Mouse (Mus musculus): ENCODE measurements at regions not wholly inside any gene's neighbourhood (a gene's known extent, or its start where the extent isn't known, plus 50 kb on each side); places are given as distances from the start of the nearest gene placed in this dataset.

GRCm38 (mm10) chr10:21724999-21725398 is 132.1 kb downstream of the 1700020N01Rik start:
- no peak for DNase-seq (ENCODE audit: low spot score in 2 of 2)

- DNase-seq (ENCODE audit: low spot score in 2 of 2): no peak
Observed at GRCm38 (mm10) chr10:21740256-21740655, 141.7 kb upstream of the Sgk1 start.

GRCm38 (mm10) chr10:21741575-21741974 is 140.4 kb upstream of the Sgk1 start:
- DNase-seq (ENCODE audit: low spot score in 2 of 2): no peak

- DNase-seq (ENCODE audit: low spot score in 2 of 2): no peak
Observed at GRCm38 (mm10) chr10:21741976-21742745, 139.8 kb upstream of the Sgk1 start.

GRCm38 (mm10) chr10:21743396-21743795 is 138.6 kb upstream of the Sgk1 start:
- no peak for DNase-seq (ENCODE audit: low spot score in 2 of 2)

- DNase-seq (ENCODE audit: low spot score in 2 of 2): no peak
Observed at GRCm38 (mm10) chr10:21744341-21744955, 137.5 kb upstream of the Sgk1 start.

- DNase-seq (ENCODE audit: low spot score in 2 of 2): no peak
Observed at GRCm38 (mm10) chr10:21745940-21746487, 136.0 kb upstream of the Sgk1 start.

GRCm38 (mm10) chr10:21746713-21747112 is 135.3 kb upstream of the Sgk1 start:
- no peak for DNase-seq (ENCODE audit: low spot score in 2 of 2)

- DNase-seq (ENCODE audit: low spot score in 2 of 2): no peak
Observed at GRCm38 (mm10) chr10:21751326-21751725, 130.7 kb upstream of the Sgk1 start.

GRCm38 (mm10) chr10:21752392-21752791 is 129.6 kb upstream of the Sgk1 start:
- no peak for DNase-seq (ENCODE audit: low spot score in 2 of 2)

GRCm38 (mm10) chr10:21754763-21755548 is 127.0 kb upstream of the Sgk1 start:
- DNase-seq (ENCODE audit: low spot score in 2 of 2): no peak

GRCm38 (mm10) chr10:21755717-21756116 is 126.3 kb upstream of the Sgk1 start:
- no peak for DNase-seq (ENCODE audit: low spot score in 2 of 2)

GRCm38 (mm10) chr10:21756811-21757210 is 125.2 kb upstream of the Sgk1 start:
- no peak for DNase-seq (ENCODE audit: low spot score in 2 of 2)

- no peak for DNase-seq (ENCODE audit: low spot score in 2 of 2)
Observed at GRCm38 (mm10) chr10:21758122-21758521, 123.9 kb upstream of the Sgk1 start.

GRCm38 (mm10) chr10:21762516-21762915 is 119.5 kb upstream of the Sgk1 start:
- no peak for DNase-seq (ENCODE audit: low spot score in 2 of 2)

GRCm38 (mm10) chr10:21763017-21763964 is 118.7 kb upstream of the Sgk1 start:
- DNase-seq (ENCODE audit: low spot score in 2 of 2): no peak

- DNase-seq (ENCODE audit: low spot score in 2 of 2): no peak
Observed at GRCm38 (mm10) chr10:21764090-21764489, 117.9 kb upstream of the Sgk1 start.

- no peak for DNase-seq (ENCODE audit: low spot score in 2 of 2)
Observed at GRCm38 (mm10) chr10:21764891-21765290, 117.1 kb upstream of the Sgk1 start.

- DNase-seq (ENCODE audit: low spot score in 2 of 2): no peak
Observed at GRCm38 (mm10) chr10:21773548-21773947, 108.4 kb upstream of the Sgk1 start.

- no peak for DNase-seq (ENCODE audit: low spot score in 2 of 2)
Observed at GRCm38 (mm10) chr10:21775441-21775840, 106.5 kb upstream of the Sgk1 start.
